Mouse (Mus musculus): ENCODE measurements around the gene Sparcl1. TPM values are rescaled to one million over a fixed set of nuclear protein-coding genes. Genes with fewer than 3 reads are reported as not detected.

Sparcl1 gene
- 34.7 TPM for polyA plus RNA-seq (2014; fragmentation: Illumina TruSeq; extraction: RNeasy Lipid Tissue Mini Kit (QIAGEN cat#74804); ENCODE audit: low read depth, low replicate concordance)

GRCm38 (mm10) chr5:104113491-104114172 lies at the start of gene Sparcl1:
Gene Sparcl1, minus strand, starts transcription at chr5:104113733.

GRCm38 (mm10) chr5:104077508-104077907 lies 36.0 kb downstream of the Sparcl1 start, which contains the start of gene Gm17660:
Gene Gm17660, minus strand, starts transcription at chr5:104077608.

GRCm38 (mm10) chr5:104046256-104047199 lies 67.0 kb downstream of the Sparcl1 start, which contains the start of gene Nudt9:
Gene Nudt9, plus strand, starts transcription at chr5:104046306.

Other genes starting within 250 kb of the Sparcl1 start
- gene Klhl8, start 202.5 kb downstream of the Sparcl1 start, polyA plus RNA-seq (2014; fragmentation: Illumina TruSeq; extraction: RNeasy Lipid Tissue Mini Kit (QIAGEN cat#74804); ENCODE audit: low read depth, low replicate concordance) = 6.2 TPM
- gene Hsd17b13, start 136.3 kb downstream of the Sparcl1 start, polyA plus RNA-seq (2014; fragmentation: Illumina TruSeq; extraction: RNeasy Lipid Tissue Mini Kit (QIAGEN cat#74804); ENCODE audit: low read depth, low replicate concordance) = 0.27 TPM
- 13.9 TPM for gene Hsd17b11, start 91.8 kb downstream of the Sparcl1 start, polyA plus RNA-seq (2014; fragmentation: Illumina TruSeq; extraction: RNeasy Lipid Tissue Mini Kit (QIAGEN cat#74804); ENCODE audit: low read depth, low replicate concordance)
- 30.2 TPM for gene Nudt9, start 67.4 kb downstream of the Sparcl1 start, polyA plus RNA-seq (2014; fragmentation: Illumina TruSeq; extraction: RNeasy Lipid Tissue Mini Kit (QIAGEN cat#74804); ENCODE audit: low read depth, low replicate concordance)
- 1.4 TPM for gene Gm17660, start 36.1 kb downstream of the Sparcl1 start, polyA plus RNA-seq (2014; fragmentation: Illumina TruSeq; extraction: RNeasy Lipid Tissue Mini Kit (QIAGEN cat#74804); ENCODE audit: low read depth, low replicate concordance)
- not detected for gene Dspp, start 57.0 kb upstream of the Sparcl1 start, polyA plus RNA-seq (2014; fragmentation: Illumina TruSeq; extraction: RNeasy Lipid Tissue Mini Kit (QIAGEN cat#74804); ENCODE audit: low read depth, low replicate concordance)
- gene Dmp1, start 88.9 kb upstream of the Sparcl1 start, polyA plus RNA-seq (2014; fragmentation: Illumina TruSeq; extraction: RNeasy Lipid Tissue Mini Kit (QIAGEN cat#74804); ENCODE audit: low read depth, low replicate concordance) = not detected
- gene Ibsp, start 185.4 kb upstream of the Sparcl1 start, polyA plus RNA-seq (2014; fragmentation: Illumina TruSeq; extraction: RNeasy Lipid Tissue Mini Kit (QIAGEN cat#74804); ENCODE audit: low read depth, low replicate concordance) = 0.67 TPM
- gene Mepe, start 211.6 kb upstream of the Sparcl1 start, polyA plus RNA-seq (2014; fragmentation: Illumina TruSeq; extraction: RNeasy Lipid Tissue Mini Kit (QIAGEN cat#74804); ENCODE audit: low read depth, low replicate concordance) = 0.13 TPM